ENCODE assay signal across 19 mouse cellular contexts in the genomic region with DNA sequence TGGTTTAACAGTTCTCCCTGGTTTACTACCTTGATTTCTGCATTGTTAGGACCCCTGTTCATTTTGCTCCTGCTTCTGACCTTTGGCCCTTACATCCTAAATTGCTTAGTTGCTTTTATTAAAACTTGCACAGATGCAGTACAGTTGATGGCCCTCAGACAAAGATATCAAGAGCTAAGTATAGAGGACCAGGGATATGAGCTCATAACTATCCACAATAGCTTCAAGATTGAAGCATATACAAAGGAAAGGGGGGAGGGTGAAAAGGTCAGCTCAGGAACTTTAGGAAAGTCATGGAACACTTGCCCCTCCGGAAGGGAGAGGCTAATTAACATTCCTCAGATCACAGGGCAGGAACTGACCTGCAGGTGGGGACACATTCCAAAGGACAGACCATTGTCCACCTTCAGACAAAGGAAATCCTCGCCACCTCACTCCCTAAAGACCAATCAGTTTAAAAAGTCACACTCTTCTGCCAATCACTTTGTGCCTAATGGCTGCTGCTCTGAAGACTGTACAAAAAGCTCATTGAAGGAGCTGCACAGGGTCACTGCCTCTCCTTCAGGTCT.
DNase-seq lines count a peak whose midpoint lies in the region; ATAC-seq and TF ChIP-seq lines count a peak whose summit lies in the region.
"Had no signal": no experiment of that assay in that cellular context is flagged by ENCODE, and none has a peak within 500 bp of the region (broad histone marks: within the 10 kb centered on the region; RNA-seq: fewer than 3 reads in every experiment).

No protein-coding gene starts in this region.

- H3K9me3 ChIP-seq in lung, embryonic 15.5 days = no peaks in the 10 kb centered on the region
- H3K9me3 ChIP-seq in lung, postnatal 0 days (ENCODE audit: low read length) = no peaks in the 10 kb centered on the region
- H3K9me3 ChIP-seq: heart, embryonic 15.5 days; hindbrain, embryonic 15.5 days; liver, embryonic 12.5 days; neural tube, embryonic 12.5 days had no signal

- no peak overlapping the region for H3K27ac ChIP-seq in lung, embryonic 15.5 days
- no peak overlapping the region for H3K27ac ChIP-seq in lung, postnatal 0 days (ENCODE audit: low read length)
- H3K27ac ChIP-seq: heart, embryonic 15.5 days; hindbrain, embryonic 15.5 days; left cerebral cortex, adult 2 months; liver, embryonic 12.5 days; neural tube, embryonic 12.5 days had no signal

- no peaks in the 10 kb centered on the region for H3K27me3 ChIP-seq in lung, embryonic 15.5 days
- H3K27me3 ChIP-seq in lung, postnatal 0 days (replicated peaks; ENCODE audit: insufficient read depth, low read length) = no peaks in the 10 kb centered on the region
- H3K27me3 ChIP-seq: heart, embryonic 15.5 days; hindbrain, embryonic 15.5 days; liver, embryonic 12.5 days; neural tube, embryonic 12.5 days had no signal

- no peaks in the 10 kb centered on the region for H3K36me3 ChIP-seq in lung, embryonic 15.5 days
- no peaks in the 10 kb centered on the region for H3K36me3 ChIP-seq in lung, postnatal 0 days (ENCODE audit: insufficient read depth, low read length)
- H3K36me3 ChIP-seq: heart, embryonic 15.5 days; hindbrain, embryonic 15.5 days; liver, embryonic 12.5 days; neural tube, embryonic 12.5 days had no signal

- WGBS in lung, embryonic 15.5 days = 33% methylated on average over 2 of the region's 2 CpGs
- WGBS in lung, adult 2 months = 15% methylated on average over 2 of the region's 2 CpGs
- 32% methylated on average over 2 of the region's 2 CpGs for WGBS in lung, postnatal 0 days

- peak; percentile 79 for TF ChIP-seq EP300 in lung, postnatal 0 days (IDR thresholded peaks at IDR 0.05)

- H3K4me3 ChIP-seq in lung, embryonic 15.5 days = no peak overlapping the region
- no peak overlapping the region for H3K4me3 ChIP-seq in lung, adult 2 months (replicated peaks; ENCODE audit: extremely low read depth, low read depth, low read length)
- no peak overlapping the region for H3K4me3 ChIP-seq in lung, postnatal 0 days (ENCODE audit: low read depth, low read length)
- H3K4me3 ChIP-seq: heart, embryonic 15.5 days; hindbrain, embryonic 15.5 days; left cerebral cortex, adult 2 months; liver, embryonic 12.5 days; neural tube, embryonic 12.5 days had no signal

- peak; percentile 87 for DNase-seq in heart, adult 11 months
- no peak for DNase-seq in heart, postnatal 36 days
- no peak for DNase-seq in lung, adult 2 months
- peak; percentile 36 for DNase-seq in lung, postnatal 0 days (ENCODE audit: low spot score)
- no peak for DNase-seq in thymus, adult 18-20 months
- DNase-seq in spleen, postnatal 36 days (ENCODE audit: low spot score in 2 of 2) = no peak
- no peak for DNase-seq in ovary, postnatal 14 days (ENCODE audit: low spot score)
- DNase-seq: adrenal gland, postnatal 14 days; cerebellum, adult 18-20 months; kidney, postnatal 25 days; thymus, postnatal 14 days had no signal

- intact Hi-C loops in heart, postnatal 36 days (cut with DNase I) = no loop called here

- no peak for TF ChIP-seq POLR2A in lung, adult 2 months (IDR thresholded peaks at IDR 0.05; ENCODE audit: borderline replicate concordance, extremely low read depth, low read depth, low read length)

- no peak for TF ChIP-seq CTCF in lung, adult 2 months (IDR thresholded peaks at IDR 0.05; ENCODE audit: insufficient read depth, low read length)
- TF ChIP-seq CTCF in lung, postnatal 0 days (IDR thresholded peaks at IDR 0.05) = no peak

- H3K4me2 ChIP-seq in lung, embryonic 15.5 days = no peak overlapping the region
- H3K4me2 ChIP-seq in lung, postnatal 0 days (replicated peaks; ENCODE audit: low read depth, low read length) = no peak overlapping the region
- H3K4me2 ChIP-seq: heart, embryonic 15.5 days; hindbrain, embryonic 15.5 days; liver, embryonic 12.5 days; neural tube, embryonic 12.5 days had no signal

- ATAC-seq in lung, embryonic 15.5 days (ENCODE audit: borderline replicate concordance, extremely low read depth, low FRiP score, low TSS enrichment) = peak; percentile 57; the same call in 1 of the 2 replicates
- peak; percentile 86 for ATAC-seq in lung, postnatal 0 days
- ATAC-seq: forebrain, embryonic 16.5 days; intestine, embryonic 16.5 days; liver, embryonic 12.5 days had no signal

- H3K9ac ChIP-seq in lung, embryonic 15.5 days = no peak overlapping the region
- H3K9ac ChIP-seq in lung, postnatal 0 days (replicated peaks; ENCODE audit: low read depth) = no peak overlapping the region
- H3K9ac ChIP-seq: heart, embryonic 15.5 days; hindbrain, embryonic 15.5 days; liver, embryonic 12.5 days; neural tube, embryonic 12.5 days had no signal

- H3K4me1 ChIP-seq in lung, embryonic 15.5 days = no peaks in the 10 kb centered on the region
- H3K4me1 ChIP-seq in lung, adult 2 months (ENCODE audit: control insufficient read depth, insufficient read depth, low read length) = no peaks in the 10 kb centered on the region
- no peaks in the 10 kb centered on the region for H3K4me1 ChIP-seq in lung, postnatal 0 days (ENCODE audit: insufficient read depth, low read depth, low read length)
- H3K4me1 ChIP-seq: heart, embryonic 15.5 days; hindbrain, embryonic 15.5 days; liver, embryonic 12.5 days; neural tube, embryonic 12.5 days had no signal

Comparison
In these comparisons a context has a peak if more than half of its experiments do, and no peak if none do; other contexts are left out.
1. DNase-seq: peak in heart, adult 11 months (single experiment) and lung, postnatal 0 days (single experiment); none in heart, postnatal 36 days (0 of 2), lung, adult 2 months (single experiment), thymus, adult 18-20 months (0 of 2), spleen, postnatal 36 days (0 of 2) and ovary, postnatal 14 days (single experiment).